Mouse (Mus musculus) ES-Bruce4 (cell line): ENCODE data around the gene Anpep. TPM values are rescaled to one million over a fixed set of nuclear protein-coding genes. Genes with fewer than 3 reads are reported as not detected.

Experiments used
- H3K27ac ChIP-seq: 2 replicates; pipeline ENCODE4 v1.5.1; 2012; ENCODE audit warnings: low read length, inconsistent platforms; ENCODE audit not compliant: insufficient read depth
- H3K27me3 ChIP-seq: 2 replicates; pipeline ENCODE4 v1.6.1; 2012; ENCODE audit warnings: mild to moderate bottlenecking, low read length, inconsistent platforms; ENCODE audit not compliant: control insufficient read depth, poor library complexity, insufficient read depth, severe bottlenecking
- H3K36me3 ChIP-seq: 2 replicates; pipeline ENCODE4 v1.6.1; 2012; ENCODE audit warnings: inconsistent platforms, mild to moderate bottlenecking, low read length, moderate library complexity; ENCODE audit not compliant: control insufficient read depth, poor library complexity, insufficient read depth, severe bottlenecking
- H3K4me1 ChIP-seq: one replicate; pipeline ENCODE4 v1.8.1; 2011; ENCODE audit warnings: low read length; ENCODE audit not compliant: control insufficient read depth, insufficient read depth
- H3K4me3 ChIP-seq: 2 replicates; pipeline ENCODE4 v1.5.1; 2011; ENCODE audit warnings: low read depth, mild to moderate bottlenecking, low read length
- H3K9ac ChIP-seq: 2 replicates; pipeline ENCODE4 v1.6.1; 2012; ENCODE audit warnings: low read depth, mild to moderate bottlenecking, inconsistent platforms; ENCODE audit not compliant: poor library complexity, severe bottlenecking
- H3K9me3 ChIP-seq: replicated peaks from 2 replicates; pipeline ENCODE4 v1.6.1; 2012; ENCODE audit warnings: mild to moderate bottlenecking, low read length, inconsistent platforms; ENCODE audit not compliant: control insufficient read depth, poor library complexity, insufficient read depth, severe bottlenecking
- CTCF ChIP-seq: IDR thresholded peaks from one replicate; pipeline ENCODE4 v1.8.1; 2011; ENCODE audit warnings: low read depth, low read length
- EP300 ChIP-seq: IDR thresholded peaks from 2 replicates; pipeline ENCODE4 v1.6.1; 2011; ENCODE audit warnings: low read depth, low read length; ENCODE audit not compliant: insufficient read depth
- POLR2A ChIP-seq: IDR thresholded peaks from one replicate; pipeline ENCODE4 v1.8.1; 2011; ENCODE audit warnings: low read length; ENCODE audit not compliant: insufficient read depth
- polyA plus RNA-seq: library from polyadenylated mRNA; stranded (reverse); fragments of >200 nt; gene quantifications from 2 replicates; pipeline ENCODE4 v1.2.4, GENCODE M21; 2011; ENCODE audit warnings: low read depth; ENCODE audit not compliant: missing spikeins, insufficient read depth, insufficient read length

The Anpep gene
- polyA plus RNA-seq, 1 experiment, result 9.7 TPM

GRCm38 (mm10) chr7:79831145-79831544 lies 29.7 kb downstream of the Anpep start:
- Histone ChIP-seq H3K9ac (no peak overlapping the region), H3K27me3 (no peaks in the 10 kb centered on the region), H3K9me3 (no peaks in the 10 kb centered on the region), H3K4me3 (no peak overlapping the region), H3K36me3 (no peaks in the 10 kb centered on the region), H3K4me1 (no peaks in the 10 kb centered on the region), H3K27ac (no peak overlapping the region)
- no peak for TF ChIP-seq CTCF
- TF ChIP-seq EP300, result no peak
- TF ChIP-seq POLR2A, result no peak

GRCm38 (mm10) chr7:79828341-79828740 lies 32.5 kb downstream of the Anpep start:
- Histone ChIP-seq H3K9ac (no peak overlapping the region), H3K27me3 (no peaks in the 10 kb centered on the region)

GRCm38 (mm10) chr7:79822092-79822695 lies 38.7 kb downstream of the Anpep start:
- Histone ChIP-seq H3K27ac (no peak overlapping the region), H3K4me3 (no peak overlapping the region), H3K9ac (no peak overlapping the region), H3K9me3 (no peaks in the 10 kb centered on the region), H3K27me3 (no peaks in the 10 kb centered on the region), H3K36me3 (no peaks in the 10 kb centered on the region), H3K4me1 (peaks cover 10% of the 10 kb centered on the region)
- TF ChIP-seq CTCF (no peak), EP300 (no peak), POLR2A (no peak)

More at GRCm38 (mm10) chr7:79828341-79828740, 32.5 kb downstream of the Anpep start:
- TF ChIP-seq CTCF, result no peak
- no peak for TF ChIP-seq POLR2A
- no peak for TF ChIP-seq EP300
- no peak overlapping the region for H3K27ac ChIP-seq
- no peaks in the 10 kb centered on the region for H3K9me3 ChIP-seq
- no peaks in the 10 kb centered on the region for H3K4me1 ChIP-seq
- H3K4me3 ChIP-seq, result no peak overlapping the region
- H3K36me3 ChIP-seq, result no peaks in the 10 kb centered on the region

- Histone ChIP-seq H3K4me1 (peaks cover 10% of the 10 kb centered on the region), H3K9me3 (no peaks in the 10 kb centered on the region), H3K27ac (no peak overlapping the region), H3K9ac (no peak overlapping the region), H3K36me3 (no peaks in the 10 kb centered on the region), H3K4me3 (no peak overlapping the region), H3K27me3 (no peaks in the 10 kb centered on the region)
- TF ChIP-seq EP300 (no peak), CTCF (no peak), POLR2A (no peak)
Measured at GRCm38 (mm10) chr7:79819996-79820395, 40.9 kb downstream of the Anpep start.

GRCm38 (mm10) chr7:79819515-79819914 lies 41.3 kb downstream of the Anpep start:
- Histone ChIP-seq H3K4me1 (peaks cover 10% of the 10 kb centered on the region), H3K27ac (no peak overlapping the region), H3K9ac (no peak overlapping the region), H3K36me3 (no peaks in the 10 kb centered on the region), H3K4me3 (no peak overlapping the region), H3K27me3 (no peaks in the 10 kb centered on the region), H3K9me3 (no peaks in the 10 kb centered on the region)
- TF ChIP-seq EP300 (no peak), CTCF (no peak), POLR2A (no peak)

- 0 out of 2 replicates have a peak overlapping the region, but pooled peaks have one; percentile 37 for H3K27ac ChIP-seq
- no peaks in the 10 kb centered on the region for H3K27me3 ChIP-seq
- no peaks in the 10 kb centered on the region for H3K36me3 ChIP-seq
- no peaks in the 10 kb centered on the region for H3K9me3 ChIP-seq
- no peak for TF ChIP-seq EP300
- TF ChIP-seq POLR2A, result no peak
- TF ChIP-seq CTCF, result no peak
- H3K4me1 ChIP-seq, result peaks cover 10% of the 10 kb centered on the region
- H3K9ac ChIP-seq, result no peak overlapping the region
- no peak overlapping the region for H3K4me3 ChIP-seq
Measured at GRCm38 (mm10) chr7:79818321-79818720, 42.5 kb downstream of the Anpep start.
